Mouse (Mus musculus) cerebellum, adult 18-20 months (tissue): ENCODE data around the gene Adck2.

Source experiments
- DNase-seq, 2 experiments: peaks; one replicate each; pipeline ENCODE4 v3.0.0; 2021

Adck2 gene

GRCm38 (mm10) chr6:39573791-39574554 lies at the start of gene Adck2:
Adck2 (plus strand) TSS chr6:39573873.
- DNase-seq, result peak; percentile 87 to 92

GRCm38 (mm10) chr6:39526797-39527196 lies 46.9 kb upstream of the Adck2 start:
- DNase-seq, result no peak

- peak in 1 of 2 experiments; percentile 16 for DNase-seq
These were observed 46.3 kb upstream of the Adck2 start for GRCm38 (mm10) chr6:39527337-39527784.

- peak in 1 of 2 experiments; percentile 19 for DNase-seq
These were observed 45.9 kb upstream of the Adck2 start for GRCm38 (mm10) chr6:39527811-39528210.

GRCm38 (mm10) chr6:39528671-39529535 lies 44.8 kb upstream of the Adck2 start:
- DNase-seq, result peak; percentile 62 to 69

- no peak for DNase-seq
These were observed 38.7 kb upstream of the Adck2 start for GRCm38 (mm10) chr6:39534944-39535343.

- no peak for DNase-seq
These were observed 37.1 kb upstream of the Adck2 start for GRCm38 (mm10) chr6:39536621-39537020.

GRCm38 (mm10) chr6:39537276-39537675 lies 36.4 kb upstream of the Adck2 start:
- no peak for DNase-seq

GRCm38 (mm10) chr6:39538227-39538626 lies 35.4 kb upstream of the Adck2 start:
- DNase-seq, result no peak

GRCm38 (mm10) chr6:39539679-39540155 lies 34.0 kb upstream of the Adck2 start:
- DNase-seq, result no peak

- no peak for DNase-seq
These were observed 33.1 kb upstream of the Adck2 start for GRCm38 (mm10) chr6:39540563-39540962.

- DNase-seq, result no peak
These were observed 30.8 kb upstream of the Adck2 start for GRCm38 (mm10) chr6:39542631-39543597.

GRCm38 (mm10) chr6:39543769-39544420 lies 29.8 kb upstream of the Adck2 start:
- DNase-seq, result no peak

GRCm38 (mm10) chr6:39545474-39545873 lies 28.2 kb upstream of the Adck2 start:
- no peak for DNase-seq

- DNase-seq, result no peak
These were observed 25.6 kb upstream of the Adck2 start for GRCm38 (mm10) chr6:39548030-39548429.

GRCm38 (mm10) chr6:39551981-39552636 lies 21.6 kb upstream of the Adck2 start:
- DNase-seq, result no peak

- DNase-seq, result no peak
These were observed 18.6 kb upstream of the Adck2 start for GRCm38 (mm10) chr6:39554888-39555647.

- no peak for DNase-seq
These were observed 18.1 kb upstream of the Adck2 start for GRCm38 (mm10) chr6:39555648-39555945.

- peak; percentile 21 to 45 for DNase-seq
These were observed 16.6 kb upstream of the Adck2 start for GRCm38 (mm10) chr6:39556900-39557659.

- DNase-seq, result peak; percentile 58 to 74
These were observed 15.9 kb upstream of the Adck2 start, which contains the start of gene Dennd2a for GRCm38 (mm10) chr6:39557723-39558261. Dennd2a (minus strand) TSS chr6:39557867.
